Mouse (Mus musculus): ENCODE measurements around the gene Mdk.

Gene Mdk

GRCm38 (mm10) chr2:91916346-91916977 is 15.6 kb downstream of the Mdk start:
- peak; percentile 70 for DNase-seq (ENCODE audit: extremely low read depth, low read depth)

GRCm38 (mm10) chr2:91913328-91914110 is 18.6 kb downstream of the Mdk start:
- peak; percentile 61 for DNase-seq (ENCODE audit: extremely low read depth, low read depth)

- no peak for DNase-seq (ENCODE audit: extremely low read depth, low read depth)
Observed at GRCm38 (mm10) chr2:91912616-91913015, 19.5 kb downstream of the Mdk start.

- no peak for DNase-seq (ENCODE audit: extremely low read depth, low read depth)
Observed at GRCm38 (mm10) chr2:91906141-91906540, 26.0 kb downstream of the Mdk start.

- no peak for DNase-seq (ENCODE audit: extremely low read depth, low read depth)
Observed at GRCm38 (mm10) chr2:91904618-91905307, 27.3 kb downstream of the Mdk start.

GRCm38 (mm10) chr2:91903171-91903925 is 28.7 kb downstream of the Mdk start:
- DNase-seq (ENCODE audit: extremely low read depth, low read depth): no peak

- DNase-seq (ENCODE audit: extremely low read depth, low read depth): no peak
Observed at GRCm38 (mm10) chr2:91902336-91902735, 29.8 kb downstream of the Mdk start.

- DNase-seq (ENCODE audit: extremely low read depth, low read depth): no peak
Observed at GRCm38 (mm10) chr2:91900431-91900830, 31.7 kb downstream of the Mdk start.

GRCm38 (mm10) chr2:91899141-91899540 is 33.0 kb downstream of the Mdk start:
- no peak for DNase-seq (ENCODE audit: extremely low read depth, low read depth)

- no peak for DNase-seq (ENCODE audit: extremely low read depth, low read depth)
Observed at GRCm38 (mm10) chr2:91897968-91898367, 34.1 kb downstream of the Mdk start.

- no peak for DNase-seq (ENCODE audit: extremely low read depth, low read depth)
Observed at GRCm38 (mm10) chr2:91895401-91895800, 36.7 kb downstream of the Mdk start.

GRCm38 (mm10) chr2:91894716-91895115 is 37.4 kb downstream of the Mdk start:
- DNase-seq (ENCODE audit: extremely low read depth, low read depth): no peak

- DNase-seq (ENCODE audit: extremely low read depth, low read depth): no peak
Observed at GRCm38 (mm10) chr2:91884616-91885015, 47.5 kb downstream of the Mdk start.

- DNase-seq (ENCODE audit: extremely low read depth, low read depth): no peak
Observed at GRCm38 (mm10) chr2:91883961-91884360, 48.1 kb downstream of the Mdk start.
